Comparison of ENCODE assay signal across 11 mouse cellular contexts in genomic region chr4:117984993-117985587, GRCm38 (mm10). TPM values are rescaled to one million over a fixed set of nuclear protein-coding genes. Genes with fewer than 3 reads are reported as not detected.
DNase-seq lines count a peak whose midpoint lies in the region; ATAC-seq and TF ChIP-seq lines count a peak whose summit lies in the region.
"Had no signal": no experiment of that assay in that cellular context is flagged by ENCODE, and none has a peak within 500 bp of the region (broad histone marks: within the 10 kb centered on the region; RNA-seq: fewer than 3 reads in every experiment).

No protein-coding gene starts in this region.

- no peak overlapping the region for H3K27ac ChIP-seq in forebrain, postnatal 0 days (ENCODE audit: low read depth, low read length)
- no peak overlapping the region for H3K27ac ChIP-seq in forebrain, embryonic 15.5 days (replicated peaks)
- H3K27ac ChIP-seq in kidney, postnatal 0 days, result peak overlapping the region; percentile 47; the same call in 1 of the 2 replicates
- H3K27ac ChIP-seq: hindbrain, embryonic 14.5 days; limb, embryonic 12.5 days had no signal

- no peaks in the 10 kb centered on the region for H3K4me1 ChIP-seq in forebrain, postnatal 0 days (ENCODE audit: insufficient read depth)
- peaks cover 7% of the 10 kb centered on the region for H3K4me1 ChIP-seq in forebrain, embryonic 15.5 days
- 0 out of 2 replicates have a peak, but pooled peaks cover 7% of the 10 kb centered on the region for H3K4me1 ChIP-seq in kidney, postnatal 0 days (replicated peaks; ENCODE audit: insufficient read depth, low read length)

- no peaks in the 10 kb centered on the region for H3K36me3 ChIP-seq in forebrain, postnatal 0 days (ENCODE audit: insufficient read depth)
- H3K36me3 ChIP-seq in forebrain, embryonic 15.5 days, result no peaks in the 10 kb centered on the region
- no peaks in the 10 kb centered on the region for H3K36me3 ChIP-seq in kidney, postnatal 0 days (ENCODE audit: insufficient read depth, low read length)

- ATAC-seq in forebrain, postnatal 0 days, result peak; percentile 47
- ATAC-seq in forebrain, embryonic 15.5 days (replicated peaks), result no peak
- 0 out of 2 replicates have a peak, but pooled peaks have one; percentile 2 for ATAC-seq in kidney, postnatal 0 days (replicated peaks; ENCODE audit: low FRiP score, low read depth)

- no peaks in the 10 kb centered on the region for H3K9me3 ChIP-seq in forebrain, postnatal 0 days (ENCODE audit: low read length)
- no peaks in the 10 kb centered on the region for H3K9me3 ChIP-seq in forebrain, embryonic 15.5 days
- H3K9me3 ChIP-seq in kidney, postnatal 0 days (replicated peaks; ENCODE audit: low read length), result no peaks in the 10 kb centered on the region
- H3K9me3 ChIP-seq: limb, embryonic 12.5 days; megakaryocyte, embryonic 14.5 days had no signal

- DNase-seq in forebrain, postnatal 0 days, result peak; percentile 29
- peak; percentile 75 for DNase-seq in kidney, postnatal 0 days (ENCODE audit: low spot score)
- no peak for DNase-seq in kidney, postnatal 36 days
- DNase-seq in brain, embryonic 14.5 days (ENCODE audit: low read depth), result peak; percentile 16
- DNase-seq in left cerebral cortex, postnatal 14 days (ENCODE audit: low spot score in 2 of 2), result peak; percentile 58 to 88
- DNase-seq in layer of hippocampus, postnatal 25 days (ENCODE audit: extremely low spot score in 1 of 2, low spot score in 1 of 2), result no peak
- no peak for DNase-seq in kidney, adult 8-10 months

- no peak overlapping the region for H3K4me2 ChIP-seq in forebrain, postnatal 0 days (ENCODE audit: low read depth)
- no peak overlapping the region for H3K4me2 ChIP-seq in forebrain, embryonic 15.5 days (replicated peaks)
- H3K4me2 ChIP-seq in kidney, postnatal 0 days (ENCODE audit: low read length), result no peak overlapping the region
- H3K4me2 ChIP-seq: hindbrain, embryonic 14.5 days; limb, embryonic 12.5 days had no signal

- TF ChIP-seq CTCF in forebrain, postnatal 0 days (IDR thresholded peaks at IDR 0.05; ENCODE audit: low read depth), result no peak
- no peak for TF ChIP-seq CTCF in kidney, postnatal 0 days (IDR thresholded peaks at IDR 0.05; ENCODE audit: low read depth)
- no peak for TF ChIP-seq CTCF in brain, embryonic 14.5 days (IDR thresholded peaks at IDR 0.05; ENCODE audit: borderline replicate concordance, extremely low read depth, insufficient read depth, insufficient read length)

- intact Hi-C loops in left cerebral cortex, postnatal 14 days (cut with DNase I), result no loop called here

- 59% methylated on average over 8 of the region's 8 CpGs for WGBS in forebrain, postnatal 0 days
- 70% methylated on average over 8 of the region's 8 CpGs for WGBS in forebrain, embryonic 15.5 days
- 49% methylated on average over 8 of the region's 8 CpGs for WGBS in kidney, postnatal 0 days

- TF ChIP-seq POLR2A in brain, embryonic 14.5 days (IDR thresholded peaks at IDR 0.05; ENCODE audit: borderline replicate concordance, extremely low read depth, insufficient read depth, insufficient read length, poor library complexity, severe bottlenecking), result no peak

- H3K4me3 ChIP-seq in forebrain, postnatal 0 days (ENCODE audit: low read depth, low read length), result no peak overlapping the region
- no peak overlapping the region for H3K4me3 ChIP-seq in forebrain, embryonic 15.5 days
- H3K4me3 ChIP-seq in kidney, postnatal 0 days (replicated peaks; ENCODE audit: low read depth, low read length), result no peak overlapping the region
- H3K4me3 ChIP-seq: limb, embryonic 12.5 days; megakaryocyte, embryonic 14.5 days had no signal

- H3K9ac ChIP-seq in forebrain, postnatal 0 days, result no peak overlapping the region
- H3K9ac ChIP-seq in forebrain, embryonic 15.5 days (replicated peaks), result no peak overlapping the region
- no peak overlapping the region for H3K9ac ChIP-seq in kidney, postnatal 0 days (ENCODE audit: low read depth, low read length)
- H3K9ac ChIP-seq: hindbrain, embryonic 14.5 days; limb, embryonic 12.5 days had no signal

- H3K27me3 ChIP-seq in forebrain, postnatal 0 days (ENCODE audit: insufficient read depth, low read length), result no peaks in the 10 kb centered on the region
- no peaks in the 10 kb centered on the region for H3K27me3 ChIP-seq in forebrain, embryonic 15.5 days
- H3K27me3 ChIP-seq in kidney, postnatal 0 days (ENCODE audit: insufficient read depth, low read length), result no peaks in the 10 kb centered on the region
- H3K27me3 ChIP-seq: limb, embryonic 12.5 days had no signal

RNA-seq across cellular contexts. Expression of gene Artn, which starts 55.5 kb away (rescaled TPM):
- 0.62 and 1.0 TPM in 2 replicates for total RNA-seq in forebrain, postnatal 0 days (2014; rRNA removed)
- 0.42 and 0.54 TPM in 2 replicates for polyA plus RNA-seq in forebrain, postnatal 0 days (2015; fragmentation: Nextera tagmentation; extraction: Ambion mirVana)
- polyA plus RNA-seq in forebrain, embryonic 15.5 days (2015; fragmentation: Nextera tagmentation; extraction: Ambion mirVana), result 0.10 and 0.28 TPM in 2 replicates
- 2.6 and 2.8 TPM in 2 replicates for polyA plus RNA-seq in kidney, postnatal 0 days (2015; fragmentation: Nextera tagmentation; extraction: Ambion mirVana)
- 0.40 and 0.59 TPM in 2 replicates for polyA plus RNA-seq in brain, embryonic 14.5 days (2012; rRNA removed)
- 1 to 10 TPM; 1.8 to 2.3 TPM for total RNA-seq in left cerebral cortex, postnatal 14 days (2021)
- 1 to 10 TPM; 1.9 to 2.2 TPM for total RNA-seq in layer of hippocampus, postnatal 25 days (2021)

Comparison
In these comparisons a context has a peak if more than half of its experiments do, and no peak if none do; other contexts are left out.
1. DNase-seq: peak in forebrain, postnatal 0 days (single experiment), kidney, postnatal 0 days (single experiment), brain, embryonic 14.5 days (single experiment) and left cerebral cortex, postnatal 14 days (2 of 2); none in kidney, postnatal 36 days (0 of 2), layer of hippocampus, postnatal 25 days (0 of 2) and kidney, adult 8-10 months (0 of 2).